Mouse (Mus musculus): ENCODE data around the gene Jarid2. TPM values are rescaled to one million over a fixed set of nuclear protein-coding genes. Genes with fewer than 3 reads are reported as not detected.
"Not testable (repeated sequence)": the region's sequence is repeated elsewhere in the genome, so short reads cannot be mapped to it uniquely, and the experiment has no call there.

Jarid2 gene
- polyA plus RNA-seq, 1 experiment, result 3.1 TPM

DNA sequence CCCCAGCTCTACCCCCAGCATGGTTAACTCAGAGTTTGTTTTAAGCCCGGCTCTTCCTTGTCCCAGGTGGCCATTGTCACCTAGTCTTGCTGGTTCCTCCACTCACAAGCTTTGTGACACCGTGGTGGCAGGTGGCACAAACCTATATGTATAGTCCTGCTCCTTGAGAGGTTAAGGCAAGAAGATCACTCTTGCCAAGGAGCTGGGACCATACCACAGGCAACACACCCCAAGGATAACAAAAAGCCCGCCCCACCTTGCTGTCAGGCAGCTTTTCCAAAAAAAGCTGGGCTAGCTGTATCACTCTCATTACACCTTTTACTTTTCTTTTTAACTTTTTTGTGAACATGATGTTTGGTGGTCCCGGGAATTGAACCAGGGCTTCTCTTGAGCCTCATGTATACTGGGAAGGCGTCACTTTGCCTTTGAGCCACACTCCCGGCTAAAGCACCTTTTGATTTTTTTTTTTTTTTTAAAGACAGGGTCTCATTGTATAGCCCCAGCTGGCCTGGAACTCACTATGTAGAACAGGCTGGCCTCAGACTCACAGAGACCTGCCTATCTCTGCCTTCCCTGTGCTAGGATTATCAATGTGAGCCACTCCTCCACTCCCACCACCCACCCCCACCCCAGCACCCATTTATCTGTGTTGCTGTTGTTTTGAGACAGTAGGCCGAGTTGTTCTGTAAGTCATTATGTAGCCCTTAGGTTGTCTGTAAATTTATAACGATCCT is 19.4 kb upstream of the Jarid2 start:
- no peak overlapping the region for H3ac ChIP-seq (ENCODE audit: control insufficient read depth, insufficient read length, low read depth)
- TF ChIP-seq MAX (IDR thresholded peaks at IDR 0.05), result no peak
- TF ChIP-seq USF1 (IDR thresholded peaks at IDR 0.05; ENCODE audit: low read depth), result no peak
- no peak for TF ChIP-seq CEBPB (IDR thresholded peaks at IDR 0.05; ENCODE audit: low read depth)
- no peak for TF ChIP-seq MYOG (IDR thresholded peaks at IDR 0.05; ENCODE audit: control insufficient read depth, extremely low read depth, insufficient read length)
- no peak for TF ChIP-seq MYOD1 (IDR thresholded peaks at IDR 0.05; ENCODE audit: control insufficient read depth, insufficient read length, low read depth)
- TF ChIP-seq CTCF (IDR thresholded peaks at IDR 0.05; ENCODE audit: control insufficient read depth, insufficient read depth, insufficient read length), result no peak
- TF ChIP-seq FOSL1 (IDR thresholded peaks at IDR 0.05; ENCODE audit: insufficient read depth, low read length, poor library complexity, severe bottlenecking), result no peak
- no peaks in the 10 kb centered on the region for H3K36me3 ChIP-seq (ENCODE audit: control insufficient read depth, insufficient read depth)
- no peaks in the 10 kb centered on the region for H3K79me3 ChIP-seq (ENCODE audit: low read depth)
- H3K27me3 ChIP-seq (ENCODE audit: control insufficient read depth, insufficient read depth, insufficient read length), result no peaks in the 10 kb centered on the region
- H3K79me2 ChIP-seq (ENCODE audit: control insufficient read depth, insufficient read depth), result no peaks in the 10 kb centered on the region
- H3K4me3 ChIP-seq (ENCODE audit: insufficient read depth, poor library complexity, severe bottlenecking), result no peak overlapping the region

DNA sequence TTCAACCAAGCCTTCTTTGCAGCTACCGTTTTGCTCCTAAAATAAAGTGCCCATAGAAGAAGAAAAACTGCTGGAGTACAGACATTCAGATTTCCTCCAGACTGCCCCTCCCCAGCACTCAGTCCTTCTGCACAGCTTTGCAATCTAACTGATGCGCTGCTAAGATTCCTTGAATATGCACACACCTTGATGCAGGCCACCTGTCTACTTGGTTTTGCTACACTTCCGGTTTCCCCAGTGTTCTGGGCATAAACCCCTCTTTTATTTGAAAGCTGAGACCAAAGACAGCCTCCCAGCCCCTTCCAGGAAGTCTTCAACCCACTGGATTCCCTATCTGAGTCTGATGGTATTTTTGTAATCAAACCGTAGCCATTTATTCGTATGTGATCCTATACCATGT is 18.2 kb upstream of the Jarid2 start:
- H3K79me2 ChIP-seq (ENCODE audit: control insufficient read depth, insufficient read depth), result no peaks in the 10 kb centered on the region
- no peaks in the 10 kb centered on the region for H3K27me3 ChIP-seq (ENCODE audit: control insufficient read depth, insufficient read depth, insufficient read length)
- TF ChIP-seq CEBPB (IDR thresholded peaks at IDR 0.05; ENCODE audit: low read depth), result no peak
- H3ac ChIP-seq (ENCODE audit: control insufficient read depth, insufficient read length, low read depth), result no peak overlapping the region
- no peaks in the 10 kb centered on the region for H3K36me3 ChIP-seq (ENCODE audit: control insufficient read depth, insufficient read depth)
- H3K79me3 ChIP-seq (ENCODE audit: low read depth), result no peaks in the 10 kb centered on the region
- no peak overlapping the region for H3K4me3 ChIP-seq (ENCODE audit: insufficient read depth, poor library complexity, severe bottlenecking)

DNA sequence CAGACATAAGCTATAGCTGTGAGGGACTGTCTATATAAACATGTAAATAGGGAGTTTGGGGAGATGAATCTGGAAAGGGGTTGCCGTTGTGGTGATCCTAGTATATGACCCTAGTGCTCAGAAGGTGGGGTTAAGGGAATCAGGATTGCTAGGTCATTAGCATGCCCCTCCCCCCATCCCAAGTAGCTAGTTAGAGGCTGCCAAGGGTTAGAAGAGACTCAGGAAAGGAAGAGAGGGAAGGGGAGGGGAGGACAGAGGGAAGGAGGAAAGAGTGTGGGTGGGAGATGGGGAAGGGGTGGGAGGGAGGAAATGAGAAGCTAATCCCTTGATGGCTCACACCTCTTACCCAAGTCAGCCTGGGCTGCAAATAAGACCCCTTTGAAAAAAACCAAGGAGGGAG is 17.4 kb upstream of the Jarid2 start:
- H3K79me2 ChIP-seq (ENCODE audit: control insufficient read depth, insufficient read depth), result no peaks in the 10 kb centered on the region
- TF ChIP-seq MAX (IDR thresholded peaks at IDR 0.05) (no peak), CEBPB (IDR thresholded peaks at IDR 0.05; ENCODE audit: low read depth) (no peak), USF1 (IDR thresholded peaks at IDR 0.05; ENCODE audit: low read depth) (no peak), MYOD1 (IDR thresholded peaks at IDR 0.05; ENCODE audit: control insufficient read depth, insufficient read length, low read depth) (no peak), FOSL1 (IDR thresholded peaks at IDR 0.05; ENCODE audit: insufficient read depth, low read length, poor library complexity, severe bottlenecking) (no peak), CTCF (IDR thresholded peaks at IDR 0.05; ENCODE audit: control insufficient read depth, insufficient read depth, insufficient read length) (no peak), MYOG (IDR thresholded peaks at IDR 0.05; ENCODE audit: control insufficient read depth, extremely low read depth, insufficient read length) (no peak)
- H3K79me3 ChIP-seq (ENCODE audit: low read depth), result no peaks in the 10 kb centered on the region
- H3K4me3 ChIP-seq (ENCODE audit: insufficient read depth, poor library complexity, severe bottlenecking), result no peak overlapping the region
- no peak overlapping the region for H3ac ChIP-seq (ENCODE audit: control insufficient read depth, insufficient read length, low read depth)
- no peaks in the 10 kb centered on the region for H3K27me3 ChIP-seq (ENCODE audit: control insufficient read depth, insufficient read depth, insufficient read length)
- no peaks in the 10 kb centered on the region for H3K36me3 ChIP-seq (ENCODE audit: control insufficient read depth, insufficient read depth)

DNA sequence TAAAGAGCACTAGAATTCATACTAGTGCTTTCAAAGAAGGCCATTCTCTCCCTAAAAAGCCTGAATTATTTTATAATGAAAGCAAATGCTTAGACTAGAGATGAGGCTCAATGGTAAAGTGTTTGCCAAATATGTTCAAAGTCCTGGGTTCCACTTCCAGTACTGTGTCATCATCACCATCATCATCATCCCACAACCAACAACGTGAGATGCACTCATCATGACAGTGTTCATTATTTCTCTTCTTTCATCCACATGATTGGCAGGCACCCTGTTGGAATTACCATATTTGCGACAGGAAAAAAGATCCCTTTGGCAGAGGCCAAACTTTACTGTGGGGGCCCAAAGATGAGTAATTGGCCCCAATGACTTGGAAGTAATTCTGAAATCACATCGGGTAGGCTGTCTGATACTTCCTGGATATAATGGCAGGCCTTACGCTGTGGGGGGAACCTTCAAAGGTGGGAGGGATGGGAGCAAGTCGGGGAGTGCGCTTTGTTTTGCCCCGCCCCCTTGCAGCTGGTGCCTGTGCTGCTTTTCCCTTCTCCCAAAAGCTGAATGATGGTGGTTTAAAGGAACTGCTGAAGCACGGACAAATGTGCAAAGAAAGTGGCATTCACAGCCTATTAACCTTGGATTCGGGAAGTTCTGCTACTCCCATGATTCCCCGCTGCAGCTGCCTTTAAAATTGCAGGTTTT is 13.9 kb upstream of the Jarid2 start:
- Histone ChIP-seq H3K27me3 (ENCODE audit: control insufficient read depth, insufficient read depth, insufficient read length) (no peaks in the 10 kb centered on the region), H3K4me3 (ENCODE audit: insufficient read depth, poor library complexity, severe bottlenecking) (no peak overlapping the region), H3K79me3 (ENCODE audit: low read depth) (no peaks in the 10 kb centered on the region), H3ac (ENCODE audit: control insufficient read depth, insufficient read length, low read depth) (no peak overlapping the region), H3K36me3 (ENCODE audit: control insufficient read depth, insufficient read depth) (no peaks in the 10 kb centered on the region), H3K79me2 (ENCODE audit: control insufficient read depth, insufficient read depth) (no peaks in the 10 kb centered on the region)
- no peak for TF ChIP-seq MYOD1 (IDR thresholded peaks at IDR 0.05; ENCODE audit: control insufficient read depth, insufficient read length, low read depth)
- TF ChIP-seq MAX (IDR thresholded peaks at IDR 0.05), result no peak
- TF ChIP-seq CTCF (IDR thresholded peaks at IDR 0.05; ENCODE audit: control insufficient read depth, insufficient read depth, insufficient read length), result no peak
- TF ChIP-seq FOSL1 (IDR thresholded peaks at IDR 0.05; ENCODE audit: insufficient read depth, low read length, poor library complexity, severe bottlenecking), result no peak
- TF ChIP-seq MYOG (IDR thresholded peaks at IDR 0.05; ENCODE audit: control insufficient read depth, extremely low read depth, insufficient read length), result no peak
- TF ChIP-seq CEBPB (IDR thresholded peaks at IDR 0.05; ENCODE audit: low read depth), result no peak
- no peak for TF ChIP-seq USF1 (IDR thresholded peaks at IDR 0.05; ENCODE audit: low read depth)

DNA sequence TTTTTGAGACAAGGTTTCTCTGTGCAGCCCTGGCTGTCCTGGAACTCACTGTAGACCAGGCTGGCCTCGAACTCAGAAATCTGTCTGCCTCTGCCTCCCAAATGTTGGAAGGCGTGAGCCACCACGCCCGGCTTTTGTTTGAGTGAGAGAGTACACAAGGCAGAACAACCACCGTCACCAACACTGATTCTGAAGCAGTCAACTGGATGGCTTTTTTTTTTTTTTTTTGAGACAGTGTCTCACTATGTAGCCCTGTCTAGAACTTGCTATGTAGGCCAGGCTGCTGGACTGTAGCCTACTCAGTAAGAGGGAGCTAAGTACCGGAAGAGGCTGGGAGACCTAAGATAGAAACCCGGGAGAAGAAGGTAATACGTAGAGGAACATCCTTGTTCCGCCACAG is 11.4 kb upstream of the Jarid2 start:
- Histone ChIP-seq H3K79me2 (ENCODE audit: control insufficient read depth, insufficient read depth) (no peaks in the 10 kb centered on the region), H3ac (ENCODE audit: control insufficient read depth, insufficient read length, low read depth) (no peak overlapping the region), H3K79me3 (ENCODE audit: low read depth) (no peaks in the 10 kb centered on the region), H3K27me3 (ENCODE audit: control insufficient read depth, insufficient read depth, insufficient read length) (no peaks in the 10 kb centered on the region), H3K36me3 (ENCODE audit: control insufficient read depth, insufficient read depth) (no peaks in the 10 kb centered on the region), H3K4me3 (ENCODE audit: insufficient read depth, poor library complexity, severe bottlenecking) (no peak overlapping the region)
- TF ChIP-seq MAX (IDR thresholded peaks at IDR 0.05), result no peak
- no peak for TF ChIP-seq CTCF (IDR thresholded peaks at IDR 0.05; ENCODE audit: control insufficient read depth, insufficient read depth, insufficient read length)
- TF ChIP-seq MYOG (IDR thresholded peaks at IDR 0.05; ENCODE audit: control insufficient read depth, extremely low read depth, insufficient read length), result no peak
- TF ChIP-seq FOSL1 (IDR thresholded peaks at IDR 0.05; ENCODE audit: insufficient read depth, low read length, poor library complexity, severe bottlenecking), result no peak
- no peak for TF ChIP-seq MYOD1 (IDR thresholded peaks at IDR 0.05; ENCODE audit: control insufficient read depth, insufficient read length, low read depth)
- no peak for TF ChIP-seq CEBPB (IDR thresholded peaks at IDR 0.05; ENCODE audit: low read depth)
- TF ChIP-seq USF1 (IDR thresholded peaks at IDR 0.05; ENCODE audit: low read depth), result no peak

DNA sequence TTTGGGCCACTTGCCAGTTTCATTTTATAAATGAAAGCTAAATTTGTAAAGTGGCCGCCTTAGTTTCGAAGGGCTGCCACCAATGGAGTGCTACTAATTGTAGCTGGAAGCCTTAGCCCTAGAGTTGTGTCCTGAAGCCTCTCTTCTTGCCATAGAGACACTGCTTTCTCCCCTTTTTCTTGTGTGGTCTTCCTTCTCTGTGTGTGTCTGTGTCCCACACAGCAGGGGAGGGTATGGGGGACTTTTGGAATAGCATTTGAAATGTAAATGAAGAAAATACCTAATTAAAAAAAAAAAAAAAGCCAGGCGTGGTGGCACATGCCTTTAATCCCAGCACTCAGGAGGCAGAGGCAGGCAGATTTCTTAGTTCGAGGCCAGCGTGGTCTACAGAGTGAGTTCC is 10.8 kb upstream of the Jarid2 start:
- not testable (repeated sequence) for H3K4me3 ChIP-seq (ENCODE audit: insufficient read depth, poor library complexity, severe bottlenecking); H3K79me3 ChIP-seq (ENCODE audit: low read depth); H3K79me2 ChIP-seq (ENCODE audit: control insufficient read depth, insufficient read depth)

More for the DNA sequence above, 10.8 kb upstream of the Jarid2 start:
- H3K27me3 ChIP-seq (ENCODE audit: control insufficient read depth, insufficient read depth, insufficient read length); H3K36me3 ChIP-seq (ENCODE audit: control insufficient read depth, insufficient read depth); H3ac ChIP-seq (ENCODE audit: control insufficient read depth, insufficient read length, low read depth): not testable (repeated sequence)
